Mouse (Mus musculus) liver, adult (tissue): ENCODE data around the gene Plekha1.

Experiments
- GATA4 ChIP-seq: IDR thresholded peaks from 2 replicates; pipeline ENCODE4 v1.6.1; 2014; ENCODE audit warnings: mild to moderate bottlenecking, low read length; ENCODE audit not compliant: insufficient replicate concordance

Plekha1 gene

DNA sequence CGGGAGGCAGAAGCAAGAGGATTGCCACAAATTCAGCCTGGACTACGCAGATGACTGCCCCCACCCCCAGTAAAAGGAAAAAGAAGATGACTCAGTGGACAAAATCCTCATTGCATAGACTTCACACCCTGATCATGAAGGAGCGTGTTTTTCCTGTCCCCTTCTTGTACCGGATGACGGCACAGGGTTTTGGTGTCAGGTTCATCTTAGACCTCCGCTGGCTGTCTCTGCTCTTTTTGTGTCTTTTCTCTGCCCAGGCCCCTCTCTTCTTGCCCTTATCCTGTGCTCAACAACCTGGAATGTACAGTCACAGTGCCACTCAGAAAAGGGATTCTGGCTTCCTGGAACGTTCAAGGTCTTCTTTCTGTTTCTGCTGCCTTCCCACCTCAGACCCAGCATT is 84.9 kb downstream of the Plekha1 start:
- no peak for TF ChIP-seq GATA4

DNA sequence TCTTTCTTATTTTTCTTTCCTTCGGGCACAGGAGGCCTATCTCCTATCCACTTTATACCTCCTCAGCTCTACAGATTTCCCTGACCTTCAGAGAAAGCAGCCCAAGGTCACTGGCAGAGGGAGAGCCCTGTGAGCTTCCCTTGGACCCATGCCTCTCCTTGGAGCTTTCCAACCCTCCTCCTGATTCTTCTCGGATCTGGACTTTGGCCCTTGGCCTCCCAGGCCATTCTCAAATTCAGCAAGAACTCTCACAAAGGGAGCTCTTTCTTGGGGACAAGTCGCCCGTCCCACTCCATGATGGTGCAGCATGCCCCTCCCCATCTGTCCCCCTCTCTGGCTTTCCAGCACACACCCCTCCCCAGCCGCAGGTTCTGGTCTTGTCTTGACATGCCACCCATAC is 85.4 kb downstream of the Plekha1 start:
- TF ChIP-seq GATA4 = no peak

DNA sequence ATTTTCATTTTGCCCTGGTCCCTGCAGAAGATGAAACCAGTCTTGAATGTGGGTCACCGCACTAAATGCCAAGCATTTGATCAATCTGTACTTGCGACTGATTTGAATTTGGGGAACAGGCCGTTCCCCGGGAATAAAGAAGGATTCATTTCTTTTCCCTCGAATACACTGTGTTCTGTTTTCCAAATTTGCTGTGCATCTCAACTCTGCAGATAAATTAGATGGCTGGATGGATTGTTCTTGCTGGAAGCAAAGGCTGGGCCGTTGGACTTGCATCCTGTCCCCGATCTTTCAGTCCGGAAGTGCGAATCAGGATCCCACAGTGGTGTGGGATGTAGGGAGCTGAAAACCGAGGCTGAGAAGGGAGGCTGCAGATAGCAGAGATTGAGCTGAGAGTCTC is 87.8 kb downstream of the Plekha1 start:
- TF ChIP-seq GATA4 = no peak

DNA sequence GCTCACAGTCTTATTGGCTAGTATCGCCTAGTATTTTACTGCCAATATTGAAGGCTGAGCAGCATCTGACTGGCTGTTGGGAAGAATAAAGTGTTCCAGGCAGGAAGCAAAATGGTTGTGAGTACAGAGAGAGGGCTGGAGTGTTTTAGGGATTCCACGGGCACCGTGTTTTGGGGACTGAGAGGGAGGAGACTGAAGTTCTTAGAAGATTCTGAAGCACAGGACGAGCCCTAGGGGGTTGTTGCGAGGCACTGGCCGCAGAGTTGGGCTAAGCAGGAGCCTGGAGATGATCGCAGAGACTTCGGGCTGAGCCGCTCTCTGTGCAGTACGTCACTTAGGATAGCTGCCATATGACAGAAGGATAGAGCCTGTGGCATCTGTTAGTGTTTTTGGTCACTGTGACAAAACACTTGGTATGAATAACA is 88.6 kb downstream of the Plekha1 start:
- TF ChIP-seq GATA4 = no peak

DNA sequence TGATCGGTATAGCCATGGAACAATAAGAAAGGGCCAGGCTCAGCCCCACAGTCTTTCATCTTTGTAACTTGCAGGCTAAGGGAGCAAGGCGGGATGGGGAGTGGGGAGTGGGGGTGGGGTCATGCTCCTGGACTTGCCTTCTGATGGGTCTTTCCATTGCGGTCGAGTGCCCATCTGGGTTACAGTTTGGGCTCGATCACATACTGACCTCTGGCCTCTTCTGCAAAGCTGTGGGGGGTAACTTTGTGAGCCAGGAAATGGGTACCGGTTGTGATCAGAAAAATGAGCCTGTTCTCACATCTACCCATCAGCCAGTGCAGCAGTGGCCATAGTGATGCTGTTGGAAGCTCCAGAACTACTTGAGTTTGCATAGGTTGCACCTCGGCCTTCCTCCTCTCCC is 93.0 kb downstream of the Plekha1 start:
- TF ChIP-seq GATA4 = no peak

DNA sequence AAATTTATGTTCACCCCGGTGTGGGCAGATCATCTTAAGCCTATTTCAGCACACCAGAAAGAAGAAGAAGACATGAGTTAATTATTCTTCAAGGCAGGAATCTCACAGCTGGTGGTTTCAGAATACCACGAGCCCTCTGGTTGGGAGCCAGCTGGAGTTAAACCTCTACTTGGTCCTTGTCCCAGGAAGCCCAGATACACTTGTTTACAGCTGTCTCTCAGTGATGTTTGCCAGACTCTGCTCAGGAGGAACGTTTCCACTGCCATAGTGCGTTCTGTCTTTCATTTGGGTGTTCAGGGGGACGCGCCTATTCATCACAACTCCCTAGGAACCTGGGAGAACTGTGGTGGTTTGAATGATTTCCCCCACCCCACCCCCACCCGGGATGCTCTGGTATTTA is 94.3 kb downstream of the Plekha1 start:
- no peak for TF ChIP-seq GATA4

DNA sequence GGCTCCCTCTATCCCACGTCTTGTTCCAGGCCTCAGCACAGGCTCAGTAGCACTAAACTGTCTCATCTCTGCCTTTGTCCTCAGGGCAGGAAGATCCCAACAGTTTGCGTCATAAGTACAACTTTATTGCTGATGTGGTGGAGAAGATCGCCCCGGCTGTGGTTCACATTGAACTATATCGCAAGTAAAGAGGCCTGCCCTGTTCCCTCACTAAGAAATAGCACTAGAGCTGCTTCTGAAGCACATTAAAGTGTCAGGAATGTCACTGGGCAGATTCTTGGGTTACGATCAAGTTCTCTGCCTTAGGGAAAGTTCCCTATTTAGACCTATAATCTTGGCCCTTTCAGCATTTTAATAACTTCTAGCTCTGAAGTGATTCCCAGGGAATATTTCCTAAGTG is 95.9 kb downstream of the Plekha1 start:
- TF ChIP-seq GATA4 = no peak
